Mouse (Mus musculus): ENCODE measurements around the gene Lrp6. TPM values are rescaled to one million over a fixed set of nuclear protein-coding genes. Genes with fewer than 3 reads are reported as not detected.

Lrp6 gene
- polyA plus RNA-seq, 1 experiment: 37.0 TPM

- TF ChIP-seq POLR2A (IDR thresholded peaks at IDR 0.05; ENCODE audit: borderline replicate concordance, low read depth, low read length): no peak
- no peak for TF ChIP-seq CTCF (IDR thresholded peaks at IDR 0.05; ENCODE audit: low read depth, low read length)
- no peaks in the 10 kb centered on the region for H3K4me1 ChIP-seq (ENCODE audit: control insufficient read depth, insufficient read depth, low read length)
Observed at GRCm38 (mm10) chr6:134486318-134486717, 80.4 kb downstream of the Lrp6 start.

GRCm38 (mm10) chr6:134479481-134479880 is 87.3 kb downstream of the Lrp6 start:
- no peak overlapping the region for H3K27ac ChIP-seq (ENCODE audit: insufficient read depth, low read depth, low read length)
- H3K4me1 ChIP-seq (ENCODE audit: control insufficient read depth, insufficient read depth, low read length): no peaks in the 10 kb centered on the region
- no peak overlapping the region for H3K4me3 ChIP-seq (ENCODE audit: insufficient read depth, low read length)
- TF ChIP-seq CTCF (IDR thresholded peaks at IDR 0.05; ENCODE audit: low read depth, low read length) (no peak), POLR2A (IDR thresholded peaks at IDR 0.05; ENCODE audit: borderline replicate concordance, low read depth, low read length) (no peak)

More at GRCm38 (mm10) chr6:134486318-134486717, 80.4 kb downstream of the Lrp6 start:
- no peak overlapping the region for H3K4me3 ChIP-seq (ENCODE audit: insufficient read depth, low read length)
- H3K27ac ChIP-seq (ENCODE audit: insufficient read depth, low read depth, low read length): no peak overlapping the region

GRCm38 (mm10) chr6:134473143-134473561 is 93.6 kb downstream of the Lrp6 start:
- H3K27ac ChIP-seq (ENCODE audit: insufficient read depth, low read depth, low read length): no peak overlapping the region

DNA sequence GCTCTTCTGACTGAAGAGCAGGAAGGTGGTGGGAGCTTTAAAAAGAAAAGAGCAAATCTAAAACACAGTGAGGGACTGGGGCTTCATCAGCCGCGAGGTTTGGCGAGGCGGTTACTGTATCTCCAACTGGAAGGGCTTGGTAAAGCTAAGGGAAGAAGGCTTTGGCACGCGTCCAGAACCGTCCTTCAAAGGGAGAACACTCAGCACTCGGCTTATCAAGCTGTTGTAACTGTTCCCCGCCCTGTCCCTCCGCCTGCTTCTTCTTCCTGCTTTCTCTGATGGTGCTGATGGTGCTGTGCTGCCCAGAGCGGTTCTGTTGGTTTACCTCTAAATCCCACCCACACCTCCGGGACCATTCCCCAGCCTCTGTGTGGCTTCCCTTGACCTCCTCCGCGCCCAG is 95.9 kb downstream of the Lrp6 start:
- TF ChIP-seq POLR2A (IDR thresholded peaks at IDR 0.05; ENCODE audit: borderline replicate concordance, low read depth, low read length) (no peak), CTCF (IDR thresholded peaks at IDR 0.05; ENCODE audit: low read depth, low read length) (no peak)
- H3K27ac ChIP-seq (ENCODE audit: insufficient read depth, low read depth, low read length): no peak overlapping the region

More at GRCm38 (mm10) chr6:134473143-134473561, 93.6 kb downstream of the Lrp6 start:
- no peak for TF ChIP-seq CTCF (IDR thresholded peaks at IDR 0.05; ENCODE audit: low read depth, low read length)
- TF ChIP-seq POLR2A (IDR thresholded peaks at IDR 0.05; ENCODE audit: borderline replicate concordance, low read depth, low read length): no peak
- Histone ChIP-seq H3K4me3 (ENCODE audit: insufficient read depth, low read length) (no peak overlapping the region), H3K4me1 (ENCODE audit: control insufficient read depth, insufficient read depth, low read length) (no peaks in the 10 kb centered on the region)

DNA sequence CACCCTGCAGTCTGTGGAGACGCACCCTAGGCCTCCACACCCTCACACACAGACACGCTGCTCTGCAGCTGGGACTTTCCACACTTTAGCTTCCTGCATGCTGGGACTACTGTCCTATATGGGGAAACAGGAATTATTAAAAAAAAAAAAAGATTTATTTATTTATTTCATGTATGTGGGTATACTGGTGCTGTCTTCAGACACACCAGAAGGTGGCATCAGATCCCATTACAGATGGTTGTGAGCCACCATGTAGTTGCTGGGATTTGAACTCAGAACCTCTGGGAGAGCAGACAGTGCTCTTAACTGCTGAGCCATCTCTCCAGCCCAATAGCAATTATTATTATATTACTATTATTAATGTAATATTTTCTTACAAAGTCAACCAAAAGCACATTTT is 97.5 kb downstream of the Lrp6 start:
- H3K4me3 ChIP-seq (ENCODE audit: insufficient read depth, low read length): no peak overlapping the region
- no peak for TF ChIP-seq POLR2A (IDR thresholded peaks at IDR 0.05; ENCODE audit: borderline replicate concordance, low read depth, low read length)
- no peak for TF ChIP-seq CTCF (IDR thresholded peaks at IDR 0.05; ENCODE audit: low read depth, low read length)
- H3K4me1 ChIP-seq (ENCODE audit: control insufficient read depth, insufficient read depth, low read length): no peaks in the 10 kb centered on the region
- H3K27ac ChIP-seq (ENCODE audit: insufficient read depth, low read depth, low read length): no peak overlapping the region

More for the DNA sequence above, 95.9 kb downstream of the Lrp6 start:
- H3K4me1 ChIP-seq (ENCODE audit: control insufficient read depth, insufficient read depth, low read length): no peaks in the 10 kb centered on the region
- H3K4me3 ChIP-seq (ENCODE audit: insufficient read depth, low read length): no peak overlapping the region

DNA sequence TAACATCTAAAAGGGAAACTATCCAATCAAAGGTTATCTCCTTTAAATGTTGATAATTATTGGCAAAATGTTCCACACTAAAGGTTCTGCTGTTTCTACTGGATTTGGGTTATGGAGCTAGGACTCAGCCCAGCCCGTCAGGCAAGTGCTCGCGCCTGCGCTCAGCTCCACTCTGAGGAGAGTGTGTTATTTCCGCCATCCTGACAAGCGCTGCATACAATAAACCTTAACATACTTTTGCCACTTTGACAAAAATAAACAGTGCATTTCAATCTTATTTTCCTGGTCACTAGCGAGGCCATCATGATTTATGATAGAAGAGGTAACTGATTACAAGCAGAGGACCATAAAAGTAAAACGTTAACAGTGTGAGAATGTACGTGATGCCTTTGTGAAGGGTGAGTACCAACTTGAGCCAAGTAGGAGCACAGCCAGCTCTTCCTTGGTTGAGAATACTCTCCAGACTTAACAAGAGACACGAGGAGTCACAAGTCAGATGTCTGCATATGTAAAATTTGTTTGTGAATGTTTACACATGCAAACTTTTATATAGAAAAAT is 100.0 kb downstream of the Lrp6 start:
- Histone ChIP-seq H3K27ac (ENCODE audit: insufficient read depth, low read depth, low read length) (no peak overlapping the region), H3K4me3 (ENCODE audit: insufficient read depth, low read length) (no peak overlapping the region), H3K4me1 (ENCODE audit: control insufficient read depth, insufficient read depth, low read length) (0 out of 2 replicates have a peak, but pooled peaks cover 2% of the 10 kb centered on the region)
- TF ChIP-seq POLR2A (IDR thresholded peaks at IDR 0.05; ENCODE audit: borderline replicate concordance, low read depth, low read length) (no peak), CTCF (IDR thresholded peaks at IDR 0.05; ENCODE audit: low read depth, low read length) (no peak)

DNA sequence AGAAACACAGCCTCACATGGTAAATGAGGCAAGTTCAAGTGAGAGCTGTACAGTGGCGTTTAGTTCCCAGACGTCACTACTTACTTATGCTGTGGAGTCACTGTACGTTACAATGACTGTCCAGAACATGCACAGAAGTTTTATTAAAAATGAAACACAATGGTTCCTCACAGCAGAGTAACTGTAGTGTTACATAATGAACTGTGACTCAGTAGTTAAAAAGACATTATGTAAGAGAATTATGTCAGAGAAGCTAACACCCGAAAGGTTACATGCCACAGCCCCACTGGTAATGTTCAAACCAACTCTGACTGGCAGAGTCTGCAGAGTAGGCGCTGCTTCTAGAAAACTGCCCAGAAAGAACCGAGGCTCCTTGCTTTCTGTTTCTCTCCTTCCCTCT is 105.6 kb downstream of the Lrp6 start:
- Histone ChIP-seq H3K4me1 (ENCODE audit: control insufficient read depth, insufficient read depth, low read length) (0 out of 2 replicates have a peak, but pooled peaks cover 6% of the 10 kb centered on the region), H3K4me3 (ENCODE audit: insufficient read depth, low read length) (no peak overlapping the region), H3K27ac (ENCODE audit: insufficient read depth, low read depth, low read length) (no peak overlapping the region)
- TF ChIP-seq POLR2A (IDR thresholded peaks at IDR 0.05; ENCODE audit: borderline replicate concordance, low read depth, low read length) (no peak), CTCF (IDR thresholded peaks at IDR 0.05; ENCODE audit: low read depth, low read length) (no peak)

GRCm38 (mm10) chr6:134458376-134458775 is 108.4 kb downstream of the Lrp6 start:
- TF ChIP-seq CTCF (IDR thresholded peaks at IDR 0.05; ENCODE audit: low read depth, low read length) (no peak), POLR2A (IDR thresholded peaks at IDR 0.05; ENCODE audit: borderline replicate concordance, low read depth, low read length) (no peak)
- H3K27ac ChIP-seq (ENCODE audit: insufficient read depth, low read depth, low read length): no peak overlapping the region
- 0 out of 2 replicates have a peak, but pooled peaks cover 6% of the 10 kb centered on the region for H3K4me1 ChIP-seq (ENCODE audit: control insufficient read depth, insufficient read depth, low read length)
- no peak overlapping the region for H3K4me3 ChIP-seq (ENCODE audit: insufficient read depth, low read length)

DNA sequence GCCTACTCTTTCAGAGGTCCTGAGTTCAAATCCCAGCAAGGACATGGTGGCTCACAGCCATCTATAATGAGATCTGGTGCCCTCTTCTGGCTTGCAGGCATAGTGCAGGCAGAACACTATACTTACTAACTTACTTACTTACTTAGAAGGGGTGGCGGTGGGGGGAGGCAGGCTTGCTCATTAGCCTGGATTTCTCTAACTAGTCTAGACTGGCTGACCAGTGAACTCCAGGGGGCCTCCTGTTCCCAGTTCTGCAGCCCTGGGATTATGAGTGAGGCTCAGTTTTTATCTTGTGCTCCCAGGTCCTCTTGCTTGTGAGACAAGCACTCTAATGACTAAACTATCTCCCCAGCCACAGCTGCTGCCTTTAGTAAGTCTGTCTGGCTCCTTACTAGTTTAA is 112.7 kb downstream of the Lrp6 start:
- Histone ChIP-seq H3K4me3 (ENCODE audit: insufficient read depth, low read length) (no peak overlapping the region), H3K4me1 (ENCODE audit: control insufficient read depth, insufficient read depth, low read length) (no peaks in the 10 kb centered on the region), H3K27ac (ENCODE audit: insufficient read depth, low read depth, low read length) (no peak overlapping the region)
- TF ChIP-seq CTCF (IDR thresholded peaks at IDR 0.05; ENCODE audit: low read depth, low read length) (peak; percentile 40), POLR2A (IDR thresholded peaks at IDR 0.05; ENCODE audit: borderline replicate concordance, low read depth, low read length) (no peak)

GRCm38 (mm10) chr6:134450661-134451119 is 116.1 kb downstream of the Lrp6 start:
- Histone ChIP-seq H3K4me1 (ENCODE audit: control insufficient read depth, insufficient read depth, low read length) (no peaks in the 10 kb centered on the region), H3K4me3 (ENCODE audit: insufficient read depth, low read length) (no peak overlapping the region), H3K27ac (ENCODE audit: insufficient read depth, low read depth, low read length) (no peak overlapping the region)
- no peak for TF ChIP-seq POLR2A (IDR thresholded peaks at IDR 0.05; ENCODE audit: borderline replicate concordance, low read depth, low read length)
- TF ChIP-seq CTCF (IDR thresholded peaks at IDR 0.05; ENCODE audit: low read depth, low read length): no peak

Measured in bone marrow macrophage, adult 2 months (primary cell).